Mouse (Mus musculus): ENCODE measurements around the gene Rhbdd1. TPM values are rescaled to one million over a fixed set of nuclear protein-coding genes. Genes with fewer than 3 reads are reported as not detected.

The Rhbdd1 gene
- total and polyA plus RNA-seq, 3 experiments, result 12.6 to 21.8 (median 19.8) TPM

- Histone ChIP-seq H3K9me3 (replicated peaks; ENCODE audit: low read length) (no peaks in the 10 kb centered on the region), H3K36me3 (replicated peaks in 1 of 2; ENCODE audit: control insufficient read depth in 1 of 2, insufficient read depth in 1 of 2, low read length in 1 of 2) (peaks cover 8 to 47% of the 10 kb centered on the region in 2 experiments), H3K4me1 (ENCODE audit: control insufficient read depth in 1 of 2, insufficient read depth in 2 of 2) (peaks cover 0 to 18% of the 10 kb centered on the region in 2 experiments; a peak in 2 of 4 replicates), H3K4me3 (replicated peaks in 1 of 3; ENCODE audit: low read depth in 2 of 3, low read length in 2 of 3, poor library complexity in 1 of 3) (no peak overlapping the region), H3K9ac (ENCODE audit: insufficient read depth, low read depth) (no peak overlapping the region), H3K79me2 (replicated peaks; ENCODE audit: control insufficient read depth, extremely low read depth, insufficient read depth, poor library complexity, severe bottlenecking) (no peaks in the 10 kb centered on the region), H3K27me3 (replicated peaks) (no peaks in the 10 kb centered on the region), H3K27ac (ENCODE audit: insufficient read depth, low read depth) (no peak overlapping the region), H3K4me2 (ENCODE audit: insufficient read depth, low read depth, poor library complexity, severe bottlenecking) (no peak overlapping the region)
- TF ChIP-seq USF1 (IDR thresholded peaks at IDR 0.05; ENCODE audit: low read depth, low read length), result no peak
- no peak for TF ChIP-seq UBTF (IDR thresholded peaks at IDR 0.05; ENCODE audit: low read depth, low read length)
- no peak for TF ChIP-seq MAFK (IDR thresholded peaks at IDR 0.05; ENCODE audit: insufficient replicate concordance, low read length)
- TF ChIP-seq MAX (IDR thresholded peaks at IDR 0.05; ENCODE audit: low read length), result no peak
- TF ChIP-seq E2F4 (IDR thresholded peaks at IDR 0.05; ENCODE audit: insufficient replicate concordance, low read depth, low read length), result no peak
- no peak for TF ChIP-seq ZNF384 (IDR thresholded peaks at IDR 0.05; ENCODE audit: low read depth, low read length)
- no peak for TF ChIP-seq NELFE (IDR thresholded peaks at IDR 0.05; ENCODE audit: low read depth, low read length)
- TF ChIP-seq BHLHE40 (IDR thresholded peaks at IDR 0.05; ENCODE audit: low read depth, low read length), result no peak
- no peak for TF ChIP-seq ZC3H11A (IDR thresholded peaks at IDR 0.05; ENCODE audit: low read depth, low read length)
- TF ChIP-seq CHD2 (IDR thresholded peaks at IDR 0.05; ENCODE audit: low read length), result no peak
- no peak for TF ChIP-seq RAD21 (IDR thresholded peaks at IDR 0.05; ENCODE audit: low read depth, low read length)
- TF ChIP-seq JUND (conservative IDR thresholded peaks at IDR 0.05; ENCODE audit: low read depth, low read length), result no peak
- TF ChIP-seq EP300 (IDR thresholded peaks at IDR 0.05; ENCODE audit: low read length), result no peak
- in situ Hi-C loops (cut with MboI; ENCODE audit: low pct_ligation_motif_present, low pct_unique_long_range_greater_than_20kb, low sequenced_read_pairs), result no loop called here
- dilution Hi-C loops (cut with MboI; ENCODE audit: extremely low pct_ligation_motif_present, extremely low pct_unique_long_range_greater_than_20kb, low sequenced_read_pairs), result no loop called here
- no peak for DNase-seq (ENCODE audit: extremely low read depth)
Measured at GRCm38 (mm10) chr1:82385827-82386230, 69.6 kb downstream of the Rhbdd1 start.

- peaks cover 0 to 18% of the 10 kb centered on the region in 2 experiments; a peak in 2 of 4 replicates for H3K4me1 ChIP-seq (ENCODE audit: control insufficient read depth in 1 of 2, insufficient read depth in 2 of 2)
- DNase-seq (ENCODE audit: extremely low read depth), result no peak
- dilution Hi-C loops (cut with MboI; ENCODE audit: extremely low pct_ligation_motif_present, extremely low pct_unique_long_range_greater_than_20kb, low sequenced_read_pairs) (no loop called here), in situ Hi-C loops (cut with MboI; ENCODE audit: low pct_ligation_motif_present, low pct_unique_long_range_greater_than_20kb, low sequenced_read_pairs) (no loop called here)
- no peak overlapping the region for H3K4me3 ChIP-seq (replicated peaks in 1 of 3; ENCODE audit: low read depth in 2 of 3, low read length in 2 of 3, poor library complexity in 1 of 3)
- H3K36me3 ChIP-seq (replicated peaks in 1 of 2; ENCODE audit: control insufficient read depth in 1 of 2, insufficient read depth in 1 of 2, low read length in 1 of 2), result peaks cover 6 to 47% of the 10 kb centered on the region in 2 experiments
- no peak overlapping the region for H3K4me2 ChIP-seq (ENCODE audit: insufficient read depth, low read depth, poor library complexity, severe bottlenecking)
- no peaks in the 10 kb centered on the region for H3K9me3 ChIP-seq (replicated peaks; ENCODE audit: low read length)
- TF ChIP-seq MAZ (IDR thresholded peaks at IDR 0.05; ENCODE audit: low read depth, low read length), result no peak
- TF ChIP-seq UBTF (IDR thresholded peaks at IDR 0.05; ENCODE audit: low read depth, low read length), result no peak
- no peak for TF ChIP-seq ELF1 (IDR thresholded peaks at IDR 0.05; ENCODE audit: low read depth, low read length)
- TF ChIP-seq KAT2A (IDR thresholded peaks at IDR 0.05; ENCODE audit: insufficient replicate concordance, low read length), result no peak
- TF ChIP-seq MYC (IDR thresholded peaks at IDR 0.05; ENCODE audit: low read depth, low read length), result no peak
- no peak for TF ChIP-seq HCFC1 (IDR thresholded peaks at IDR 0.05; ENCODE audit: low read depth, low read length)
- no peak for TF ChIP-seq NRF1 (IDR thresholded peaks at IDR 0.05; ENCODE audit: low read depth, low read length)
- no peak for TF ChIP-seq SMC3 (IDR thresholded peaks at IDR 0.05; ENCODE audit: low read depth, low read length)
- TF ChIP-seq MXI1 (IDR thresholded peaks at IDR 0.05; ENCODE audit: low read depth, low read length), result no peak
- TF ChIP-seq ZKSCAN1 (IDR thresholded peaks at IDR 0.05; ENCODE audit: borderline replicate concordance, low read depth, low read length), result no peak
- no peak for TF ChIP-seq PAX5 (IDR thresholded peaks at IDR 0.05; ENCODE audit: low read length)
- TF ChIP-seq IRF4 (IDR thresholded peaks at IDR 0.05; ENCODE audit: low read depth, low read length), result no peak
- no peak for TF ChIP-seq ETS1 (conservative IDR thresholded peaks at IDR 0.05; ENCODE audit: low read depth, low read length)
- H3K27ac ChIP-seq (ENCODE audit: insufficient read depth, low read depth), result no peak overlapping the region
- H3K9ac ChIP-seq (ENCODE audit: insufficient read depth, low read depth), result no peak overlapping the region
- H3K27me3 ChIP-seq (replicated peaks), result no peaks in the 10 kb centered on the region
- no peaks in the 10 kb centered on the region for H3K79me2 ChIP-seq (replicated peaks; ENCODE audit: control insufficient read depth, extremely low read depth, insufficient read depth, poor library complexity, severe bottlenecking)
Measured at GRCm38 (mm10) chr1:82386814-82387771, 70.8 kb downstream of the Rhbdd1 start.
